ENCODE assay signal across 16 mouse cellular contexts in the genomic region with DNA sequence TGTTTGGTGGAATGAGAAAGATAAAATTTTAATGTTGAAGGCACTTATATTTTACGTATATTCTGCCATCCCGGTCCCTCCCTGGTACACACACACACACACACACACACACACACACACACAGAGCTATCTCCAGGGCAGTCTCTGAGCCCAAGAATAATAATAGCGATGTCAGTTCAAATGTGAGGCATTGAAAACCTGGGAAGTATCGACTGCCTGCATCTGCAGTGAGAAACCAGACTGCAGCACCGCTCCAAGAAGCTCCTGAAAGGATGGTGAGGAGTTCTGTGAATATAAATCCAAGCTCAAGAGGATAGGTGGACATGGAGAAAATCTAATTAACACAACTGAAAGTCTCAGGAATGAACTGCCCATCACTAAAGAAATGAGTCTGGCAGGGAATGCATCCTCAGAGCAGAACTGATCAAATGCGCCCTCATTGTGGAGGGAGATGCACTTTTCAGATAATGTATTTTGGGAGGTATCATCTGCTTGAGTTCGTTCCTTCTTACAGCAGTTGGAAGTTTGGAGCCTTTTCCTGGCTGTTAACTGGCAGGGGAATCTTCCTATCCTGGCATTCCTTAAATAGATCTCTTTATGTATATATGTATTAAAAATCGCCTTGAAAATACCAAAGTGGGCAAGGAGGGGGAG.
A peak's percentile ranks its signal among the peaks of the same experiment; 100 is the strongest.
DNase-seq lines count a peak whose midpoint lies in the region; ATAC-seq and TF ChIP-seq lines count a peak whose summit lies in the region.
"Had no signal": no experiment of that assay in that cellular context is flagged by ENCODE, and none has a peak within 500 bp of the region (broad histone marks: within the 10 kb centered on the region; RNA-seq: fewer than 3 reads in every experiment).

No protein-coding gene starts in this region.

- 71% methylated on average over 8 of the region's 8 CpGs for WGBS in lung, postnatal 0 days
- 71% methylated on average over 8 of the region's 8 CpGs for WGBS in lung, adult 2 months
- 50% methylated on average over 8 of the region's 8 CpGs for WGBS in forebrain, embryonic 14.5 days
- WGBS in midbrain, embryonic 16.5 days, result 54% methylated on average over 8 of the region's 8 CpGs
- 78% methylated on average over 8 of the region's 8 CpGs for WGBS in kidney, embryonic 15.5 days

- DNase-seq in frontal cortex, postnatal 14 days (ENCODE audit: low spot score in 2 of 2), result no peak
- DNase-seq in lung, postnatal 0 days (ENCODE audit: low spot score), result no peak
- DNase-seq in lung, adult 2 months, result no peak
- peak; percentile 33 for DNase-seq in forebrain, embryonic 14.5 days (ENCODE audit: low spot score)
- no peak for DNase-seq in thymus, postnatal 4 days
- DNase-seq: adrenal gland, adult 2 months; cerebellum, adult 9-11 months; gastrocnemius, postnatal 25 days; heart, postnatal 4 days; liver; thymus, postnatal 36 days had no signal

- no peaks in the 10 kb centered on the region for H3K9me3 ChIP-seq in lung, postnatal 0 days (ENCODE audit: low read length)
- H3K9me3 ChIP-seq in forebrain, embryonic 14.5 days (replicated peaks; ENCODE audit: control insufficient read depth, low read length), result no peaks in the 10 kb centered on the region
- no peaks in the 10 kb centered on the region for H3K9me3 ChIP-seq in midbrain, embryonic 16.5 days (replicated peaks; ENCODE audit: control insufficient read depth, low read length, poor library complexity, severe bottlenecking)
- H3K9me3 ChIP-seq in kidney, embryonic 15.5 days (replicated peaks), result no peaks in the 10 kb centered on the region
- H3K9me3 ChIP-seq: heart, embryonic 12.5 days; stomach, embryonic 15.5 days had no signal

- H3K4me2 ChIP-seq in lung, postnatal 0 days (replicated peaks; ENCODE audit: low read depth, low read length), result no peak overlapping the region
- peak overlapping the region; percentile 16; the same call in 1 of the 2 replicates for H3K4me2 ChIP-seq in forebrain, embryonic 14.5 days (ENCODE audit: low read length)
- H3K4me2 ChIP-seq in midbrain, embryonic 16.5 days (ENCODE audit: low read length), result no peak overlapping the region
- no peak overlapping the region for H3K4me2 ChIP-seq in kidney, embryonic 15.5 days
- H3K4me2 ChIP-seq: heart, embryonic 12.5 days; stomach, embryonic 15.5 days had no signal

- no peak for TF ChIP-seq EP300 in lung, postnatal 0 days (IDR thresholded peaks at IDR 0.05)

- no peaks in the 10 kb centered on the region for H3K27me3 ChIP-seq in lung, postnatal 0 days (replicated peaks; ENCODE audit: insufficient read depth, low read length)
- no peaks in the 10 kb centered on the region for H3K27me3 ChIP-seq in forebrain, embryonic 14.5 days (replicated peaks; ENCODE audit: control insufficient read depth, insufficient read depth, low read length)
- no peaks in the 10 kb centered on the region for H3K27me3 ChIP-seq in midbrain, embryonic 16.5 days (ENCODE audit: control insufficient read depth, insufficient read depth, low read depth, low read length)
- H3K27me3 ChIP-seq in kidney, embryonic 15.5 days, result no peaks in the 10 kb centered on the region
- H3K27me3 ChIP-seq: heart, embryonic 12.5 days; stomach, embryonic 15.5 days had no signal

- no peaks in the 10 kb centered on the region for H3K4me1 ChIP-seq in lung, postnatal 0 days (ENCODE audit: insufficient read depth, low read depth, low read length)
- no peaks in the 10 kb centered on the region for H3K4me1 ChIP-seq in lung, adult 2 months (ENCODE audit: control insufficient read depth, insufficient read depth, low read length)
- peaks cover 16% of the 10 kb centered on the region for H3K4me1 ChIP-seq in forebrain, embryonic 14.5 days (ENCODE audit: control insufficient read depth, insufficient read depth, low read length)
- peaks cover 16% of the 10 kb centered on the region for H3K4me1 ChIP-seq in midbrain, embryonic 16.5 days (ENCODE audit: control insufficient read depth, insufficient read depth, low read length)
- H3K4me1 ChIP-seq in kidney, embryonic 15.5 days, result no peaks in the 10 kb centered on the region
- H3K4me1 ChIP-seq: stomach, embryonic 15.5 days had no signal

- TF ChIP-seq POLR2A in lung, adult 2 months (IDR thresholded peaks at IDR 0.05; ENCODE audit: borderline replicate concordance, extremely low read depth, low read depth, low read length), result no peak

- 0 out of 2 replicates have a peak overlapping the region, but pooled peaks have one; percentile 43 for H3K27ac ChIP-seq in lung, postnatal 0 days (ENCODE audit: low read length)
- peak overlapping the region; percentile 82 for H3K27ac ChIP-seq in forebrain, embryonic 14.5 days (ENCODE audit: low read depth, low read length)
- peak overlapping the region; percentile 60 for H3K27ac ChIP-seq in midbrain, embryonic 16.5 days (ENCODE audit: low read length)
- no peak overlapping the region for H3K27ac ChIP-seq in kidney, embryonic 15.5 days
- H3K27ac ChIP-seq: stomach, embryonic 15.5 days had no signal

- no peak for TF ChIP-seq CTCF in lung, postnatal 0 days (IDR thresholded peaks at IDR 0.05)
- no peak for TF ChIP-seq CTCF in lung, adult 2 months (IDR thresholded peaks at IDR 0.05; ENCODE audit: insufficient read depth, low read length)

- no peak overlapping the region for H3K4me3 ChIP-seq in lung, postnatal 0 days (ENCODE audit: low read depth, low read length)
- no peak overlapping the region for H3K4me3 ChIP-seq in lung, adult 2 months (replicated peaks; ENCODE audit: extremely low read depth, low read depth, low read length)
- no peak overlapping the region for H3K4me3 ChIP-seq in forebrain, embryonic 14.5 days (ENCODE audit: low read depth, low read length)
- H3K4me3 ChIP-seq in midbrain, embryonic 16.5 days (ENCODE audit: low read depth, low read length), result no peak overlapping the region
- H3K4me3 ChIP-seq in kidney, embryonic 15.5 days (replicated peaks), result no peak overlapping the region
- H3K4me3 ChIP-seq: heart, embryonic 12.5 days; stomach, embryonic 15.5 days had no signal

- no peaks in the 10 kb centered on the region for H3K36me3 ChIP-seq in lung, postnatal 0 days (ENCODE audit: insufficient read depth, low read length)
- no peaks in the 10 kb centered on the region for H3K36me3 ChIP-seq in forebrain, embryonic 14.5 days (ENCODE audit: control insufficient read depth, insufficient read depth, low read length)
- H3K36me3 ChIP-seq in midbrain, embryonic 16.5 days (ENCODE audit: control insufficient read depth, insufficient read depth, low read length), result no peaks in the 10 kb centered on the region
- H3K36me3 ChIP-seq in kidney, embryonic 15.5 days, result no peaks in the 10 kb centered on the region
- H3K36me3 ChIP-seq: heart, embryonic 12.5 days; stomach, embryonic 15.5 days had no signal

- peak; percentile 83 for ATAC-seq in frontal cortex, adult (ENCODE audit: low TSS enrichment)
- ATAC-seq in lung, postnatal 0 days, result 0 out of 2 replicates have a peak, but pooled peaks have one; percentile 11
- ATAC-seq in forebrain, embryonic 14.5 days, result no peak
- peak; percentile 49 for ATAC-seq in midbrain, embryonic 16.5 days
- ATAC-seq in kidney, embryonic 15.5 days (replicated peaks; ENCODE audit: low FRiP score), result no peak

- H3K9ac ChIP-seq in lung, postnatal 0 days (replicated peaks; ENCODE audit: low read depth), result no peak overlapping the region
- no peak overlapping the region; the same call in 1 of the 2 replicates for H3K9ac ChIP-seq in forebrain, embryonic 14.5 days (ENCODE audit: low read length)
- no peak overlapping the region for H3K9ac ChIP-seq in midbrain, embryonic 16.5 days (ENCODE audit: low read depth, low read length)
- H3K9ac ChIP-seq in kidney, embryonic 15.5 days, result no peak overlapping the region
- H3K9ac ChIP-seq: heart, embryonic 12.5 days; stomach, embryonic 15.5 days had no signal

Comparison
In these comparisons a context has a peak if more than half of its experiments do, and no peak if none do; other contexts are left out.
1. ATAC-seq: peak in frontal cortex, adult (single experiment), lung, postnatal 0 days (single experiment) and midbrain, embryonic 16.5 days (single experiment); none in forebrain, embryonic 14.5 days (single experiment) and kidney, embryonic 15.5 days (single experiment).